Mouse (Mus musculus) left cerebral cortex, postnatal 10 days (tissue): ENCODE data around the gene Mamdc4. TPM values are rescaled to one million over a fixed set of nuclear protein-coding genes. Genes with fewer than 3 reads are reported as not detected.
A peak's percentile ranks its signal among the peaks of the same experiment; 100 is the strongest.

Experiments
- DNase-seq, 2 experiments: peaks; one replicate each; pipeline ENCODE4 v3.0.0; 2021 to 2022; ENCODE audit warnings: low spot score in 2 of 2, mixed read lengths in 1 of 2; ENCODE audit errors: extremely low spot score in 1 of 2
- intact Hi-C: fragments of 180-260 bp; cut with DNase I; formaldehyde crosslinking; loops from one replicate; pipeline ENCODE4 v1.15.1; 2025
- total RNA-seq, 2 experiments: library from RNA; stranded (reverse); gene quantifications; 2 replicates each; pipeline ENCODE4 v1.2.3; 2021

Mamdc4 gene
- total RNA-seq, 2 experiments from 2014 or later: 1.7 to 2.2 TPM

DNA sequence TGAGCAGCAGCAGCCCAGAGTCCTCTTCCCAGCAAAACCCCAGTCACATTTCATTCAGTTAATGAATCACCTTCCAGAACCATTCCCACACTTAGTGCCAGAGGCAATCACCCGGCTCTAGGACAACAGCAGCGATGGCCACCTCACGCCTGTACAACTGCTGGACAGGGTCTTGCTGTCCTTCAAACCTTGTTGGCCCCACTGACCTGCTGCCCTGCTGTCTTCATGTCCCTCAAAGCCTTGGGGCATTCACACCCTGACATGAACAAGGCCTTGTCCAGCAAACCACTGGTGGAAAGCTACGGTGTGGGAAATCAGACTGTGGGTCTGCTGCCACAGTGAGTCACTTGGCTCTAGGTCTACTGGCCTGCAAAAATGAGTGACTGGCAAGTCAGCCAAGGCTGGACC, 34.1 kb downstream of the Mamdc4 start:
- no peak for DNase-seq

DNA sequence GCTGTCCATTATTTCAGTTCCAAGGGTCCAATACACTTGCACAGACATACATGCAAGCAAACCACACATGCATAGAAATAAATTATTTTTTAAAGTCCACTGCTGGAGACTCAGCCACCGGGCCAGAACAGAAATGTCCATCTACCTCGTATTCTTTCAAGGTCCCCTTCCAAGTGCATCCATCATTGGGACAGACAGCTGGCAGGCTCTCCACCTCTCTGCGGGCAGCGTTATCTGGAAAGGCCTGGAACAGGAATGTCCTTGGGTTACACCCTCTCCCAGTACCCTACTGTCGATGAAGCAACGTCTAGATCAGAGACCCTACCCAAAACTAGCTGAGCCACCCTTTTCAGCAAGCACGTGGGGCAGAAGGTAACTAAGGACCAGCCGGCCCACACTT, 38.1 kb downstream of the Mamdc4 start:
- DNase-seq: no peak
- intact Hi-C loops: no loop called here

More for the DNA sequence above, 34.1 kb downstream of the Mamdc4 start:
- intact Hi-C loops: no loop called here

DNA sequence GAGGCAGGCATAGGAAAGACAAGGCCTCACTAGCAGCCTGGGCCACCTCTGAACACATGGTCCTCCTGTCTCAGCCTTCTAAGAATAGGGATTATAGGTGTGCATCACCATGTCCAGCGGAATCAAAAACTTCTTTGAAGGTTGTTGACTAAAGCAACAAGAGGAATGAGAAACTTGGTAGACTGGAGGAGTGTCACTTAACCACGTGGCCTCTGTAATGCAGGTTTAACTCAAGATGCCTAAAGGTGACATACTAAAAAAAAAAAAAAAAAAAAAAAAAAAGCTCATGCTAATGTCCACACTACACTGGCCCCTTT, 39.8 kb downstream of the Mamdc4 start:
- intact Hi-C loops: no loop called here
- DNase-seq: no peak

DNA sequence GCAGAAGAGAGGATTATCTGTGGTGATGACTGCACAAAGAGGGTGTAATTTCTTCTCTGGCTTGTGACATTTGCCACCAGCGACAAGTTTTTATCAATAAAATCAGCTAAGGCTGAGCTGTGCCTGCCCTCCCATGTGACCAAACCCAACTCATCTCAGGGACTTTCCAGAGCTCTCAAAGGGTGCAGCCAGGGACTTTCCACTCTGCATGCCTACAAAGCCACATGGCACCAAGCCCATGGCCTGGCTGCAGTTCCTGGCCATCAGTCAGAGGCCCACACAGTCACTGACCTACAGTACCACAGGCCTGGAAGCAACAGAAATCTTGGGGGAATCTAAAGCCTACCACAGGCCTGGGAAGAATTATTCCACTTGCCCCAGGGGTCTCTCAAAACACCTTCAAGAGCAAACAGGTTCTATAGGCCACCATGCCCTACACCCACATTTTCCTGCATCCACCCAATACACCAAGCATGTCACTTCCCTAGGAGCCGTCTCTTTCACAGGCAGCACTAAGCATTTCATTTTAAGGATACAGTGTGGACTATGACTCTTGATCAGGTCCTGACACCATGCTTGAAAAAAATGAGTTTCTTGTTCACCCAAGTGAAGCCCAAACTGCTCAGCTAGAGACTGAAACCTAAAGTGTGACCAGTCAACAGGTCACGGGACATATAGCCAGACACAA, 40.3 kb downstream of the Mamdc4 start:
- intact Hi-C loops: no loop called here
- DNase-seq: peak; percentile 13 to 54

DNA sequence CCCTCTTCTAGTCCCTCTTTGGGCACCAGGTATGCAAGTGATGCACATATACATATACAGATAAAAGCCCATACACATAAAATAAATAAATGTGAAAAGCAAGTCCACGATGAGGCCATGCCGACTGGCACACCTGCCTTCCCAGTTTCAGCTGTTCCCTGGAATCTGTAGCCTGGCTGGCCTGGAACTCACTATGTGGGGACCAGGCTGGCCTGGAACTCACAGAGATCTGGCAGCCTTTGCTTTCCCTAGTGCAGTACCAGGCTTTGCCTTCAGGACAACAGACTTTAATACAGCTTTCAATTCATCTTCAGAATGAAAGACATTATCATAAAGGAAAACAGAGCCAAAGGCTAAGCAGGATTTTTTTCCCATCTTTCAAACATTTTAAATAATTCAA, 40.9 kb downstream of the Mamdc4 start:
- intact Hi-C loops: no loop called here
- DNase-seq: no peak

DNA sequence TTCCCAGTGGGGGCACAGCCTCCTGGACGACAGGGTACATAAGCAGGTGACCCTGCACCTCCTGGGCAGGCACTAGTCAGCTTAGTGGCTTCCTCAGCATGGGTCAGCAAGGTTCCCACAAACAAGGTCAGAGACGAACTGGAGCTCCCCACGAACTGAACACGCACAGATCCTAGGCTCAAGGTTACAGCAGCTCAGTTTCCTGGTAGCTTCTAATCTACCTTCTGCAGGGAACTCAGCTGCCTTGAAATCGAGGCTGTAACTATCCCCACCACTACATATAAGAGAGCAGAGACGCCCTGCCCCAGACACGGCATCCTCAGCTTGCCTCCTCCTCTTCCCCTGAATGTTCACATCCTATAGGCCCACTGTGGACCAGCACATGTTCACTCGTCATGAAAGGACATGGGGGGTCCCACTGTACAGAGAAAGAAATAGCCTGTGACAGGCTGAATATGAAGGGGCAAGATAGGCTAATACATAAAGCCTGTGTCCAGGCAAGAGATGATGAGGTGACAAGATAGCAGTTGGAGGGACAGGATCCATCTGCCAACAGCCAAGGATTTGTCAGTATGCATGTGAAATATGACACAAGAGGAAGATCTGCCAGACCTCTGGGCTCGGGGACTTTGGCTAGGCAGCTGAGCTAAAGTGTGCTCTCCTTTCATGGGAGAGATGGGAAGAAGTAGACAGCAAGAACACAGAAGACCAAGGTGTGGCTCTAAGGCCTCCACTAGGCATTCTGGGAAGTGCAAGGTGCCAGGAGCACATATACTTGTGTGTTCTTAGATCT, 47.9 kb downstream of the Mamdc4 start:
- intact Hi-C loops: no loop called here
- DNase-seq: no peak

Other genes starting within 250 kb of the Mamdc4 start
- gene Man1b1, start 242.5 kb downstream of the Mamdc4 start, total RNA-seq: 10 to 100 TPM; 57.6 to 64.0 TPM
- 10 to 100 TPM; 24.7 to 28.5 TPM for gene Dpp7, start 218.5 kb downstream of the Mamdc4 start, total RNA-seq
- 10 to 100 TPM in 1 of 2 experiments, 1 to 10 TPM in 1; 6.3 to 12.1 TPM for gene Uap1l1, start 209.2 kb downstream of the Mamdc4 start, total RNA-seq
- 1 to 10 TPM; 9.6 to 9.9 TPM for gene Sapcd2, start 202.5 kb downstream of the Mamdc4 start, total RNA-seq
- gene Entpd2, start 179.0 kb downstream of the Mamdc4 start, total RNA-seq: 10 to 100 TPM; 12.2 to 15.6 TPM
- gene Npdc1, start 175.5 kb downstream of the Mamdc4 start, total RNA-seq: 100 to 1,000 TPM; 401 to 408 TPM
- under 1 TPM; 0.22 to 0.41 TPM for gene Fut7, start 151.6 kb downstream of the Mamdc4 start, total RNA-seq
- 100 to 1,000 TPM; 113 to 121 TPM for gene Abca2, start 146.1 kb downstream of the Mamdc4 start, total RNA-seq
- gene Clic3, start 118.0 kb downstream of the Mamdc4 start, total RNA-seq: under 1 TPM in 1 of 2 experiments, not detected in 1; 0.87 TPM
- gene Paxx, start 113.8 kb downstream of the Mamdc4 start, total RNA-seq: 10 to 100 TPM; 72.0 to 79.5 TPM
- 1,000 to 10,000 TPM; 1,004 to 1,053 TPM for gene Ptgds, start 104.8 kb downstream of the Mamdc4 start, total RNA-seq
- not detected for gene Lcn12, start 80.9 kb downstream of the Mamdc4 start, total RNA-seq
- gene Fbxw5, start 74.1 kb downstream of the Mamdc4 start, total RNA-seq: 100 to 1,000 TPM; 127 TPM
- 1 to 10 TPM; 1.2 to 2.3 TPM for gene C8g, start 73.1 kb downstream of the Mamdc4 start, total RNA-seq
- 1 to 10 TPM; 7.8 to 8.6 TPM for gene Traf2, start 27.9 kb downstream of the Mamdc4 start, total RNA-seq
- gene Edf1, start 17.0 kb downstream of the Mamdc4 start, total RNA-seq: 100 to 1,000 TPM; 181 to 191 TPM
- gene Phpt1, start 379 bp upstream of the Mamdc4 start, total RNA-seq: 100 to 1,000 TPM; 103 to 105 TPM
- gene Ajm1, start 6.9 kb upstream of the Mamdc4 start, total RNA-seq: 100 to 1,000 TPM; 104 to 108 TPM
- gene Rabl6, start 33.7 kb upstream of the Mamdc4 start, total RNA-seq: 10 to 100 TPM; 81.8 to 96.7 TPM
- not detected for gene Ccdc183, start 42.8 kb upstream of the Mamdc4 start, total RNA-seq
- gene Tmem141, start 47.2 kb upstream of the Mamdc4 start, total RNA-seq: 10 to 100 TPM; 20.5 to 24.5 TPM
- under 1 TPM; 0.69 to 0.99 TPM for gene Fcna, start 53.2 kb upstream of the Mamdc4 start, total RNA-seq
- not detected for gene Lcn8, start 78.3 kb upstream of the Mamdc4 start, total RNA-seq
- gene Lcn5, start 83.1 kb upstream of the Mamdc4 start, total RNA-seq: not detected
- gene Lcn6, start 101.9 kb upstream of the Mamdc4 start, total RNA-seq: not detected
- gene Lcn10, start 107.9 kb upstream of the Mamdc4 start, total RNA-seq: not detected
- not detected for gene Obp2a, start 125.2 kb upstream of the Mamdc4 start, total RNA-seq
- gene Bmyc, start 131.9 kb upstream of the Mamdc4 start, total RNA-seq: 10 to 100 TPM; 80.8 to 95.4 TPM
- gene Obp2b, start 162.2 kb upstream of the Mamdc4 start, total RNA-seq: not detected
- gene Lcn3, start 190.7 kb upstream of the Mamdc4 start, total RNA-seq: not detected
- gene Lcn11, start 202.2 kb upstream of the Mamdc4 start, total RNA-seq: not detected
- gene Gm13539, start 207.4 kb upstream of the Mamdc4 start, total RNA-seq: not detected
- gene Glt6d1, start 241.0 kb upstream of the Mamdc4 start, total RNA-seq: not detected
- gene Lcn9, start 248.3 kb upstream of the Mamdc4 start, total RNA-seq: not detected